ENCODE assay signal across 13 mouse cellular contexts in the genomic region with DNA sequence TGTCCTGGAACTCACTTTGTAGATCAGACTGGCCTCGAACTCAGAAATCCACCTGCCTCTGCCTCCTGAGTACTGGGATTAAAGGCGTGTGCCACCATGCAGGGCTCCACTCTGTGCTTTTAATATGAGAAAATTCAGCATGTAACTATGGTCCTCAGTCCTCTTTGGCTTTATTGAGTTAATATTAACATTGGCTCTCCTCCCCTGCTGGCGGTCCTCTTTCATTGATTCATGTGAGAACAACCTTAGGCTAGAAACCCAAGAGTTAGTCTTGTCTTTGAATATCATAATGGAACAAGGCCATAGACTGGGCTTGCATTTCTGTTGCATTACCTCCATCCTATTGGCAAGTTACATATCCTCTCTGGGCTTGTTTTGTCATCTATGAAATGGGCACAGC.
"Had no signal": no experiment of that assay in that cellular context is flagged by ENCODE, and none has a peak within 500 bp of the region (broad histone marks: within the 10 kb centered on the region; RNA-seq: fewer than 3 reads in every experiment).

No protein-coding gene starts in this region.

- H3K36me3 ChIP-seq: lung, embryonic 15.5 days; midbrain, embryonic 13.5 days; midbrain, embryonic 15.5 days; neural tube, embryonic 12.5 days; stomach, embryonic 15.5 days had no signal

- H3K9ac ChIP-seq: lung, embryonic 15.5 days; midbrain, embryonic 13.5 days; midbrain, embryonic 15.5 days; neural tube, embryonic 12.5 days; stomach, embryonic 15.5 days had no signal

- H3K4me3 ChIP-seq: lung, embryonic 15.5 days; megakaryocyte, embryonic 14.5 days; midbrain, embryonic 13.5 days; midbrain, embryonic 15.5 days; neural tube, embryonic 12.5 days; stomach, embryonic 15.5 days had no signal

- H3K9me3 ChIP-seq: lung, embryonic 15.5 days; megakaryocyte, embryonic 14.5 days; midbrain, embryonic 13.5 days; midbrain, embryonic 15.5 days; neural tube, embryonic 12.5 days; stomach, embryonic 15.5 days had no signal

- ATAC-seq: midbrain, embryonic 13.5 days; midbrain, embryonic 15.5 days had no signal

- H3K27me3 ChIP-seq: lung, embryonic 15.5 days; megakaryocyte, embryonic 14.5 days; midbrain, embryonic 13.5 days; midbrain, embryonic 15.5 days; neural tube, embryonic 12.5 days; stomach, embryonic 15.5 days had no signal

- H3K4me2 ChIP-seq: lung, embryonic 15.5 days; midbrain, embryonic 11.5 days; midbrain, embryonic 13.5 days; midbrain, embryonic 15.5 days; neural tube, embryonic 12.5 days; stomach, embryonic 15.5 days had no signal

- DNase-seq: right cerebral cortex, postnatal 14 days; thymus, adult 2 months; thymus, postnatal 25 days; thymus, postnatal 4 days had no signal

- H3K4me1 ChIP-seq: lung, embryonic 15.5 days; megakaryocyte, embryonic 14.5 days; midbrain, embryonic 13.5 days; midbrain, embryonic 15.5 days; neural tube, embryonic 12.5 days; stomach, embryonic 15.5 days had no signal

- H3K27ac ChIP-seq: macrophage; midbrain, embryonic 13.5 days; midbrain, embryonic 15.5 days; neural tube, embryonic 12.5 days; stomach, embryonic 15.5 days; stomach, postnatal 0 days had no signal
